Mouse (Mus musculus): ENCODE measurements around the gene Fzd5.

Fzd5 gene

GRCm38 (mm10) chr1:64737502-64738179, at the start of gene Fzd5:
TSS of gene Fzd5 (minus strand) at chr1:64737751.
- in situ Hi-C loops (cut with MboI, MseI), result no loop called here

DNA sequence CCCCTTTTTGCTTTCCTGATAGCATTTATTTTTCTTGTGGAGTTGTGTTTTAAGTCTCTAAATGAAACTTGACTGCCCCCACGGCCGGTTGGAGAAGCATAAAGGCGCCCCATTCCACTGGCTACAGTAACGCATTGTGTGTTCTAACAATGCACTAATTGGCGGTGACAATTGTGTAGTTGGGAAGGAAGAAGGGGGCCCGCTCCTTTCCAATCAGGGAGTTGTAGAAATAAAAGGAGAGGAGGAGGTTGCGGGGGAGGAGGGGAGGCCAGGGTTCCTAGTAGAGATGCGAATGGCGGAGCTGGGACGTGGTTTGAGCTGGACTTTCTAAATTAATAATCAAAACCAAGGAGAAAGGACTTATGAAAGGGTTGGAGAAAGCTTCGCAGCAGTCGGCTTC, 42.3 kb upstream of the Fzd5 start:
- in situ Hi-C loops (cut with MboI, MseI), result no loop called here

DNA sequence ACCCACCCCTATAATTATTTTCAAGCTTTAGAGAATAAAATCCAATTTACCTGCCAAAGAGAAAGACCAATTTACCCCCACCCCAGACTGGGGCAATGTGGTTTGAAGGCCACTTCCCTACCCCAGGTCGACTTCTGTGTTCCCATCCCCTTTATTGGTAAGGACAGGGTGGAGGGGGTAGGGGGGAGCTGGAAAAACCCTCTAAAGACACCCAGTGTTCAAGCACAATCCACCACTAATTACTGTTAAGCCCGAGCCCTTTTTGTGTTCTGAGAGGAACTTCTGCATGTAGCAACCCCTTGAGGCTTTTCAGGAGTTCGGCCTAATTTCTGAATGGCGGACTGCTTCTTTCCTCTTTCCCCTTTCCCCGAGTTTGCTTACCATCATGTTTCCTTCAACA, 41.9 kb upstream of the Fzd5 start:
- in situ Hi-C loops (cut with MboI, MseI), result no loop called here

DNA sequence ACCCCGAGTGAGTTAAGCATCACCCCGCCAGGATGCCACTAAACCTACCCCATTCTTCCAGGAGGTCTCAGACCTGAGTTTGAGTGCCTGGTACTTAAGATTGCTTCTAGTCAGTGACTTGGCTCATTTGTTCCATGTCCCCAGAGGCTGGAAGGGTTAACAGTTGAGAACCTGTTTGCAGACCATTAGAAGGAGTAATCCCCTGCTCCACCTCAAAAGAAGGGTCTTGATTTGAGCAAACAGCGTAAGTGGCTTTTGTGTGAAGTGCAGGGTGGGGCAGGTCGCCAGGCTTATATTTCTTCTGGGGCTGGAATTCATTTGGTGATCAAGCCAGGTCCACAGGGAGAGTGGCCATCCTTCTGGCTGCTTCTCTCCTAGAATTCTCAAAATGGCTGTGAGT, 35.8 kb upstream of the Fzd5 start:
- in situ Hi-C loops (cut with MboI, MseI), result no loop called here

DNA sequence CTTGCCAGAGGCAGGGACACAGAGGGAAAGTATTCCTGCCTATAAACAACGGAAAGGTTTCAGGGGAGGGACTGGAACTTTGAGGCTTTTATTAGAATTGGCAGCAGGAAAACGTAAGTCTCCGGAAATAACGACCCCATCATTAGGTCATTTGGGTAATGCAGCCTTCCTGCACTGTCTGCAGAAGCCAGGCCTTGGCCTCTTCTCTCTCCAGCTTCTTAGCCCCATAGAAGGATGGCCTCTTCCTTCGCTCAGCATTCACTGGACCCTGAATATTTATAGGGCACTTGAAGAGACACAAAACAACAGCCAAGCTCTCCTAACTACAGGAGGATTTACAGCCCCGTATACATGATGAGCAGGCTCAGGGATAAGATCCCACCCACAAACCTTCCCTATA, 32.6 kb upstream of the Fzd5 start:
- in situ Hi-C loops (cut with MboI, MseI), result no loop called here

GRCm38 (mm10) chr1:64761646-64762045, 24.1 kb upstream of the Fzd5 start:
- in situ Hi-C loops (cut with MboI, MseI), result no loop called here

- in situ Hi-C loops (cut with MboI, MseI), result no loop called here
These were observed 20.2 kb upstream of the Fzd5 start for GRCm38 (mm10) chr1:64757766-64758165.

GRCm38 (mm10) chr1:64757254-64757653, 19.7 kb upstream of the Fzd5 start:
- in situ Hi-C loops (cut with MboI, MseI), result no loop called here

GRCm38 (mm10) chr1:64756640-64757030, 19.1 kb upstream of the Fzd5 start:
- in situ Hi-C loops (cut with MboI, MseI), result no loop called here

DNA sequence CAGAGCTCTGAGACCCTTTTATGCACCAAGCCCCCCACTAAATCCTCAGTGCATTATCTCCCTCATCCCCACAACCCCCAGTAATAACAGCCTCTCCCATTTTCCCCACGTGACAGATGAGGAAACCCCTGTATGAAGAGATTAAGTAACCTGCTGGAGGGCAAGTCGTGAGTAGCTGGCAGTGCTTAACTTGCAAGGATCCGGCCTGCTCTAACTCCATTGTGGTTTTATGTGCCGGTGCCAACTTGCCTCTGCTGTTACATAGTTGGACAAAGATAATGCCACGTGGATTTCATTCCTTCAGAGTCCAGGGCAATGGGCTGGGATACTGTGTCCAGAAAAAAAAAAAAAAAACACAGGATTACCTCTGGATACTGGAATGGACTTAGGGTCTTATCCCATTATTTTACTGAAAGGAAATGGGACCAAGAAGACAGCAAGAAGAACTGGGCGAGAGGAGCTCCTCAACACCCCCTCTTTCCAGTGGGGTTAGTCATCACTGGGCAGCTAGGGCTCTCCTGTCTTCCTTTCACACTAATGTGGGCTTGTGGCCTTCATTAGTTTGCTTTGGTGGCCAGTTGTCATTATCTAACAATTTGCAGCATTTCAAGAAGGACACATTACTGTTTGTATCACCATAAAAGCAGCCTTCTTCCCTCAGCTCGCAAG, 18.6 kb upstream of the Fzd5 start:
- in situ Hi-C loops (cut with MboI, MseI), result no loop called here

- in situ Hi-C loops (cut with MboI, MseI), result no loop called here
These were observed 17.1 kb upstream of the Fzd5 start for GRCm38 (mm10) chr1:64754658-64755057.

- in situ Hi-C loops (cut with MboI, MseI), result no loop called here
These were observed 16.1 kb upstream of the Fzd5 start for GRCm38 (mm10) chr1:64753668-64754067.

- in situ Hi-C loops (cut with MboI, MseI), result no loop called here
These were observed 15.6 kb upstream of the Fzd5 start for GRCm38 (mm10) chr1:64753109-64753508.

GRCm38 (mm10) chr1:64744616-64745015, 7.1 kb upstream of the Fzd5 start:
- in situ Hi-C loops (cut with MboI, MseI), result loop anchor here (10.0 kb wide), 1 partner anchor 260 kb away; no protein-coding TSS in a partner anchor

DNA sequence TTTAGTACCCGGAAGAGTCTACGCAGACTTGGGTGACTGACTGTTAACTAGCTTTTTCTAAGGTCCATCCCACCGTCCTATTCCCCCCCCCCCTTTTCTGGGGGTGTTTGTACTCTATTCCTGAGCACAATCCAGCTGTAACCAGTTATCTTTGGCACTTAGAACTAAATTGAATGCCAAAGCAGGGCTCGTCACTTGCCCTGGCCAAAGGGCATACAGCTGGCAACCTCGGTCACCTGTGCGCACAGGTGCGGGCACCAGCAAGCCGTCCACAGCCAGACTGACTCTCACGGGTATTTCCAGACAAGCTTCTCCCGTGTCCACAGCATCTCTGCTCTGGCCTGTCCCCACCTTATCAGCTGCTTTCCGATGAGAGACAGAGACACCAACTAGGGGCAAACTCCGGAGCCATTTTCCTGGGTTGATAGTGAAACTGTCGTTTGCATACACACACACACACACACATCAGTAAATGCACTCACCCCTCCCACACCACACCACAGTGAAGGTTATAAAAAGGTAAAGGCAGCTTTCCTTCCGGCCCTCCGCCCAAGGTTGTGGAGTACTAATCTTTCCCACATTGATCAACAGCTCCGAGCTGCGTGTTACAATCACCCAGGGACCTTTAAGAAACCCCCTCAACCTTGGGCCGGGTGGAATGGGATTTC, 5.3 kb upstream of the Fzd5 start:
- in situ Hi-C loops (cut with MboI, MseI), result loop anchor here (10.0 kb wide), 1 partner anchor 262 kb away; no protein-coding TSS in a partner anchor

- in situ Hi-C loops (cut with MboI, MseI), result no loop called here
These were observed 1.1 kb upstream of the Fzd5 start for GRCm38 (mm10) chr1:64738661-64739082.

DNA sequence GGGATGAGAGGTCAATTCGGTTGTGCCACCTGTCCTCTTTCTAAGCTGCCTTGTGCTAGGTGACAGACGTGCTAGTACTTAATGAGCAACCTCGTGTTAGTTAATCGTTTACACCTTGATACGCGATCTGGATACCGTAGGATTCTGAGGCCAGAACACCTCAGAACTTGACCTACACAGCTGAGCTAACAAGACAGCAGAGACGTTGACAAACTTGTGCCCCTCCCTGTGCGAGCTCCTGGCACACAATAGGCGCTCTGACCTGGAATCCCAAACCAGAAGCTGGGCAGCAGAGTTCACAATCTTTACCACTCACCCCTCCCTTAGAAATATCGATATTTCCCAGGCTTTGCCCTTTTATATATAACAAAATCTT, 617 bp upstream of the Fzd5 start:
- in situ Hi-C loops (cut with MboI, MseI), result no loop called here

DNA sequence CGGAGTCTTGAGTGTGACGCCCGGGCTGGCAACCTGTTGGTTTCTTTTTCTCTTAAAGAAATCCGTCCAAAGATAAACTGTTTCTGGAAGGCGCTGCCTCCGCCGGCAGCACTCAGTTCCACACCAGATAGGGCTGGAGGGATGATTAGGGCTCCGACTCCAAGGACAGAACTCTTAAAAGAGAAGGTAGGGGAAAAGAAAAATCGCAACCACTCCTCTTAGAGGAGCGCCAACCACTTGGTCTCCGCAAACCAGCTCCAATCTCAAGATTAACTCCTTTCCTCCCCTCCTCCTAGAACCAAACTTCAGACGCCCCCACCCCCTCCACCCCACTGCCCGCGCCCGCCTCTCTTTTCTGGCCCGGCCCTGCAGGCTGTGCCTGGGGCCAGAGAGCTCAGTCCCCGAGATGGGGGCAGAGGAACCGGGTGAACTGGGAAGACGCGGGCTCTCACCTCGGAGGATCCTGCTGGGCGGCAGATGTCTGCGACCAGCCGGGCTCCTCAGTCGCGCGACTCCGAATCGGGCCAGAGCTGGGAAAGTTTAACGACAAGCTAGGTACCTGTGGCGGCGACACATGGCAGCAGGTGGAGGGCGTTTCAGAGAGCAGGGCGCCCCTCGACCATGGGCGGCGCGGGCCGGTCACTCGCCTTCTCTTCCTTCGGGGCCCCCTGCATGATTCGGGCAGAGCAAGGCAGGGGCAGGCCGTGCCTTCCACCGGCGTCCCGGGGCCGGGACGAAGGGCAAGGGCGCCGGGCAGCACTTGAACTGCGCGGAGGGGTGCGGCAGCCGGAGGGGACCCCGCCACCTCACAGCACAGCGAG, 660 bp downstream of the Fzd5 start:
- in situ Hi-C loops (cut with MboI, MseI), result no loop called here

- in situ Hi-C loops (cut with MboI, MseI), result no loop called here
These were observed 1.5 kb downstream of the Fzd5 start for GRCm38 (mm10) chr1:64735781-64736680.

DNA sequence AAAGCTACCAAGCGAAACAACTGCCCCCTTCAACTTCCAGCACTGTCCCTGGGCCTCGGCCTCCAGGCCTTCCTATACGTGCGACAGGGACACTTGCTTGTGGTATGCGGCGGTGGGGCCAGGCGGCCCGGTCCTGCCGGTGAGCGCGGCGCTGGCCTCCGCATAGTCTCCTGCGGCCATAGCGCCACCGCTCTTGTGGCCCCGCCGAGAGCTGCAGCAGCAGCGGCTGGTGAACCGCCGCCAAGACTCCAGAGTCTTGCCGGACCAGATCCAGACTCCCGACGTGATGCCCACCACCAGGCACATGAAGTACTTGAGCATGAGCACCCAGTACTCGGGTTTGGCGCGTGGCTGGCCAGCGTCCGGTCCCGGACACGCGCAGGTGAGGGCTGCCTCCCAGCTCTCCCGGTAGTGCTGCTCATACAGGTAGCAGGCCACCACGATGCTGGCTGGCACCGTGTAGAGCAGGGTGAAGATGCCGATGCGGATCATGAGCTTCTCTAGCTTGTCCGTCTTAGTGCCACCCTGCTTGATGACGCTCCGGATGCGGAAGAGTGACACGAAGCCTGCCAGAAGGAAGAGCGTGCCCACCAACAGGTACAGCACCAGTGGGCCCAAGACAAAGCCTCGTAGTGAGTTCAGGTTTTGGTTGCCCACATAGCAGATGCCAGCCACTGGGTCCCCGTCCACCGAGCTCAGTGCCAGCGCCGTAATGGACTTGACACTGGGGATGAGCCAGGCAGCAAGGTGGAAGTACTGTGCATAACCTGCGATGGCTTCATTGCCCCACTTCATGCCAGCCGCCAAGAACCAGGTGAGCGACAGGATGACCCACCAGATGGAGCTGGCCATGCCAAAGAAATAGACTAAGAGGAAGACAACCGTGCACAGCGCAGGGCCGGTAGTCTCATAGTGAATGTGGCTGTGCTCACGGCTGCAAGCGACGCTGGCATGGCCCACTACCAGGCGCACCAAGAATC, 2.5 kb downstream of the Fzd5 start:
- in situ Hi-C loops (cut with MboI, MseI), result no loop called here

Data from T-helper 2 cell (primary cell).